Comparison of ENCODE assay signal across 9 mouse cellular contexts in genomic region chr8:110965594-110965993, GRCm38 (mm10). TPM values are rescaled to one million over a fixed set of nuclear protein-coding genes. Genes with fewer than 3 reads are reported as not detected.
DNase-seq lines count a peak whose midpoint lies in the region; ATAC-seq and TF ChIP-seq lines count a peak whose summit lies in the region.
"Had no signal": no experiment of that assay in that cellular context is flagged by ENCODE, and none has a peak within 500 bp of the region (broad histone marks: within the 10 kb centered on the region; RNA-seq: fewer than 3 reads in every experiment).

No protein-coding gene starts in this region.

- no peak for TF ChIP-seq CTCF in forebrain, postnatal 0 days (IDR thresholded peaks at IDR 0.05; ENCODE audit: low read depth)

- no peak overlapping the region for H3K4me3 ChIP-seq in forebrain, embryonic 14.5 days (ENCODE audit: low read depth, low read length)
- H3K4me3 ChIP-seq in forebrain, postnatal 0 days (ENCODE audit: low read depth, low read length) = no peak overlapping the region

- no peaks in the 10 kb centered on the region for H3K27me3 ChIP-seq in forebrain, embryonic 14.5 days (replicated peaks; ENCODE audit: control insufficient read depth, insufficient read depth, low read length)
- no peaks in the 10 kb centered on the region for H3K27me3 ChIP-seq in forebrain, postnatal 0 days (ENCODE audit: insufficient read depth, low read length)
- H3K27me3 ChIP-seq: CH12.LX had no signal

- H3K4me1 ChIP-seq in forebrain, embryonic 14.5 days (ENCODE audit: control insufficient read depth, insufficient read depth, low read length) = no peaks in the 10 kb centered on the region; the same call in 1 of the 2 replicates
- H3K4me1 ChIP-seq in forebrain, postnatal 0 days (ENCODE audit: insufficient read depth) = peaks cover 4% of the 10 kb centered on the region; the same call in 1 of the 2 replicates

- 54% methylated on average over 7 of the region's 7 CpGs for WGBS in forebrain, embryonic 14.5 days
- 49% methylated on average over 7 of the region's 7 CpGs for WGBS in forebrain, postnatal 0 days

- no peak overlapping the region for H3K27ac ChIP-seq in forebrain, embryonic 14.5 days (ENCODE audit: low read depth, low read length)
- H3K27ac ChIP-seq in forebrain, postnatal 0 days (ENCODE audit: low read depth, low read length) = no peak overlapping the region

- no peaks in the 10 kb centered on the region for H3K9me3 ChIP-seq in forebrain, embryonic 14.5 days (replicated peaks; ENCODE audit: control insufficient read depth, low read length)
- H3K9me3 ChIP-seq in forebrain, postnatal 0 days (ENCODE audit: low read length) = no peaks in the 10 kb centered on the region

- no peak overlapping the region for H3K9ac ChIP-seq in forebrain, embryonic 14.5 days (ENCODE audit: low read length)
- no peak overlapping the region for H3K9ac ChIP-seq in forebrain, postnatal 0 days

- no peak for ATAC-seq in forebrain, embryonic 14.5 days
- no peak for ATAC-seq in forebrain, postnatal 0 days

- peaks cover 23% of the 10 kb centered on the region; the same call in 1 of the 2 replicates for H3K36me3 ChIP-seq in forebrain, embryonic 14.5 days (ENCODE audit: control insufficient read depth, insufficient read depth, low read length)
- peaks cover 29% of the 10 kb centered on the region for H3K36me3 ChIP-seq in forebrain, postnatal 0 days (ENCODE audit: insufficient read depth)

- peak; percentile 53 for DNase-seq in forebrain, embryonic 14.5 days (ENCODE audit: low spot score)
- no peak for DNase-seq in forebrain, postnatal 0 days
- DNase-seq in adrenal gland, postnatal 10 days = peak; percentile 87
- peak; percentile 37 to 48 for DNase-seq in frontal cortex, postnatal 14 days (ENCODE audit: low spot score in 2 of 2)
- DNase-seq in heart, postnatal 4 days = peak; percentile 93
- DNase-seq in left cerebral cortex, adult 9 months (ENCODE audit: low spot score in 2 of 2) = peak; percentile 57 to 75
- peak; percentile 45 to 65 for DNase-seq in right cerebral cortex, postnatal 10 days (ENCODE audit: low spot score in 2 of 2)
- DNase-seq in thymus, adult 18-20 months = no peak

- H3K4me2 ChIP-seq in forebrain, embryonic 14.5 days (ENCODE audit: low read length) = no peak overlapping the region
- no peak overlapping the region for H3K4me2 ChIP-seq in forebrain, postnatal 0 days (ENCODE audit: low read depth)

RNA-seq across cellular contexts. Expression of gene Ddx19a, which starts 32.0 kb away (rescaled TPM):
- 15.8 and 16.7 TPM in 2 replicates for polyA plus RNA-seq in forebrain, embryonic 14.5 days (2014; fragmentation: Nextera tagmentation; extraction: Ambion mirVana)
- 32.5 and 44.3 TPM in 2 replicates for total RNA-seq in forebrain, postnatal 0 days (2014; rRNA removed)
- 14.3 and 15.0 TPM in 2 replicates for polyA plus RNA-seq in forebrain, postnatal 0 days (2015; fragmentation: Nextera tagmentation; extraction: Ambion mirVana)
- total RNA-seq in adrenal gland, postnatal 10 days (2021) = 10 to 100 TPM; 47.6 to 50.1 TPM
- 10 to 100 TPM; 46.5 to 49.7 TPM for total RNA-seq in heart, postnatal 4 days (2021)

RNA-seq across cellular contexts. Expression of gene St3gal2, which starts 45.9 kb away (rescaled TPM):
- polyA plus RNA-seq in forebrain, embryonic 14.5 days (2014; fragmentation: Nextera tagmentation; extraction: Ambion mirVana) = 12.5 and 16.1 TPM in 2 replicates
- total RNA-seq in forebrain, postnatal 0 days (2014; rRNA removed) = 27.4 and 30.7 TPM in 2 replicates
- polyA plus RNA-seq in forebrain, postnatal 0 days (2015; fragmentation: Nextera tagmentation; extraction: Ambion mirVana) = 16.0 and 22.1 TPM in 2 replicates
- 10 to 100 TPM; 23.6 to 26.6 TPM for total RNA-seq in adrenal gland, postnatal 10 days (2021)
- 10 to 100 TPM; 36.7 to 38.2 TPM for total RNA-seq in heart, postnatal 4 days (2021)

Comparison
In these comparisons a context has a peak if more than half of its experiments do, and no peak if none do; other contexts are left out.
1. DNase-seq: peak in forebrain, embryonic 14.5 days (single experiment), adrenal gland, postnatal 10 days (single experiment), frontal cortex, postnatal 14 days (2 of 2), heart, postnatal 4 days (single experiment), left cerebral cortex, adult 9 months (2 of 2) and right cerebral cortex, postnatal 10 days (2 of 2); none in forebrain, postnatal 0 days (single experiment) and thymus, adult 18-20 months (0 of 2).